Mouse (Mus musculus) midbrain, embryonic 13.5 days (tissue): ENCODE data around the gene Gstp3. TPM values are rescaled to one million over a fixed set of nuclear protein-coding genes. Genes with fewer than 3 reads are reported as not detected.

ENCODE experiments used
- ATAC-seq: fragments of 200-750 bp; cut with Nextera tagmentation; 2 replicates; pipeline ENCODE4 v1.8.0; 2017; ENCODE audit warnings: mild to moderate bottlenecking, moderate TSS enrichment, moderate library complexity
- H3K27ac ChIP-seq: fragments of 300-500 bp; sonication (generic); 2 replicates; pipeline ENCODE4 v1.5.1; 2015; ENCODE audit warnings: inconsistent platforms, mild to moderate bottlenecking, moderate library complexity
- H3K27me3 ChIP-seq: fragments of 300-500 bp; sonication (generic); 2 replicates; pipeline ENCODE4 v1.6.1; 2015; ENCODE audit warnings: mild to moderate bottlenecking, inconsistent platforms
- H3K36me3 ChIP-seq: fragments of 300-500 bp; sonication (generic); 2 replicates; pipeline ENCODE4 v1.6.1; 2015; ENCODE audit warnings: mild to moderate bottlenecking, inconsistent platforms
- H3K4me1 ChIP-seq: fragments of 300-500 bp; sonication (generic); replicated peaks from 2 replicates; pipeline ENCODE4 v1.6.1; 2015; ENCODE audit warnings: inconsistent platforms
- H3K4me2 ChIP-seq: fragments of 300-500 bp; sonication (generic); replicated peaks from 2 replicates; pipeline ENCODE4 v1.6.1; 2015; ENCODE audit warnings: moderate library complexity, mild to moderate bottlenecking, inconsistent platforms
- H3K4me3 ChIP-seq: fragments of 300-500 bp; sonication (generic); replicated peaks from 2 replicates; pipeline ENCODE4 v1.5.1; 2015; ENCODE audit warnings: mild to moderate bottlenecking, inconsistent platforms
- H3K9ac ChIP-seq: fragments of 300-500 bp; sonication (generic); replicated peaks from 2 replicates; pipeline ENCODE4 v1.6.1; 2015; ENCODE audit warnings: mild to moderate bottlenecking, inconsistent platforms
- H3K9me3 ChIP-seq: fragments of 300-500 bp; sonication (generic); 2 replicates; pipeline ENCODE4 v1.6.1; 2016; ENCODE audit warnings: mild to moderate bottlenecking, inconsistent platforms
- WGBS: fragments of 180-500 bp; shearing (Covaris S2); methylation state at CpG from one replicate; pipeline ENCODE4 v1.1.7; 2015; 5-methylcytosine and 5-hydroxymethylcytosine counted together
- polyA plus RNA-seq: library from polyadenylated mRNA; unstranded; fragments of >200 nt; fragmentation: Nextera tagmentation; extraction: Ambion mirVana; gene quantifications from 2 replicates; pipeline ENCODE4 v1.2.1, GENCODE M21; 2015

The Gstp3 gene
- polyA plus RNA-seq, 1 experiment from 2014 or later: not detected

- Histone ChIP-seq H3K27ac (no peak overlapping the region), H3K36me3 (no peaks in the 10 kb centered on the region), H3K4me3 (no peak overlapping the region), H3K4me2 (no peak overlapping the region), H3K27me3 (no peaks in the 10 kb centered on the region), H3K9ac (no peak overlapping the region), H3K9me3 (no peaks in the 10 kb centered on the region), H3K4me1 (peaks cover 7% of the 10 kb centered on the region; the same call in 1 of the 2 replicates)
- no peak for ATAC-seq
- 84% methylated on average over 7 of the region's 7 CpGs for WGBS
Measured at GRCm38 (mm10) chr19:4023185-4023584, 36.2 kb downstream of the Gstp3 start.

- Histone ChIP-seq H3K4me2 (no peak overlapping the region), H3K27ac (no peak overlapping the region), H3K9me3 (no peaks in the 10 kb centered on the region), H3K4me3 (no peak overlapping the region), H3K4me1 (peaks cover 7% of the 10 kb centered on the region; the same call in 1 of the 2 replicates), H3K27me3 (no peaks in the 10 kb centered on the region; the same call in 1 of the 2 replicates), H3K9ac (no peak overlapping the region), H3K36me3 (no peaks in the 10 kb centered on the region)
- ATAC-seq: peak; percentile 77
- 34% methylated on average over 18 of the region's 18 CpGs for WGBS
Measured at GRCm38 (mm10) chr19:4018743-4019583, 40.4 kb downstream of the Gstp3 start.

GRCm38 (mm10) chr19:4017921-4018587 is 41.3 kb downstream of the Gstp3 start:
- Histone ChIP-seq H3K4me2 (no peak overlapping the region), H3K27ac (no peak overlapping the region), H3K4me3 (no peak overlapping the region), H3K9me3 (no peaks in the 10 kb centered on the region), H3K27me3 (no peaks in the 10 kb centered on the region; the same call in 1 of the 2 replicates), H3K9ac (no peak overlapping the region), H3K36me3 (no peaks in the 10 kb centered on the region), H3K4me1 (peaks cover 8% of the 10 kb centered on the region; the same call in 1 of the 2 replicates)
- WGBS: 65% methylated on average over 10 of the region's 10 CpGs
- ATAC-seq: no peak

- peaks cover 23% of the 10 kb centered on the region for H3K4me1 ChIP-seq
- H3K4me3 ChIP-seq: no peak overlapping the region
- WGBS: 69% methylated on average over 5 of the region's 5 CpGs
- no peak overlapping the region for H3K9ac ChIP-seq
- no peak overlapping the region for H3K27ac ChIP-seq
- peaks cover 3% of the 10 kb centered on the region; the same call in 1 of the 2 replicates for H3K36me3 ChIP-seq
- H3K4me2 ChIP-seq: no peak overlapping the region
- no peak for ATAC-seq
- H3K27me3 ChIP-seq: no peaks in the 10 kb centered on the region; the same call in 1 of the 2 replicates
- H3K9me3 ChIP-seq: no peaks in the 10 kb centered on the region
Measured at GRCm38 (mm10) chr19:4015635-4016034, 43.7 kb downstream of the Gstp3 start.

GRCm38 (mm10) chr19:4014802-4015201 is 44.6 kb downstream of the Gstp3 start:
- Histone ChIP-seq H3K27me3 (no peaks in the 10 kb centered on the region; the same call in 1 of the 2 replicates), H3K36me3 (peaks cover 8% of the 10 kb centered on the region), H3K4me2 (no peak overlapping the region), H3K27ac (no peak overlapping the region), H3K9me3 (no peaks in the 10 kb centered on the region), H3K4me1 (peaks cover 23% of the 10 kb centered on the region), H3K4me3 (no peak overlapping the region), H3K9ac (no peak overlapping the region)
- ATAC-seq: no peak

- WGBS: 28% methylated on average over 9 of the region's 9 CpGs
- H3K4me1 ChIP-seq: peaks cover 16% of the 10 kb centered on the region
- no peaks in the 10 kb centered on the region for H3K9me3 ChIP-seq
- H3K27ac ChIP-seq: no peak overlapping the region
- no peak; the same call in 1 of the 2 replicates for ATAC-seq
- peak overlapping the region; percentile 45 for H3K4me2 ChIP-seq
- H3K4me3 ChIP-seq: peak overlapping the region; percentile 88
- peaks cover 26% of the 10 kb centered on the region for H3K36me3 ChIP-seq
- H3K9ac ChIP-seq: 0 out of 2 replicates have a peak overlapping the region, but pooled peaks have one; percentile 10
- H3K27me3 ChIP-seq: no peaks in the 10 kb centered on the region; the same call in 1 of the 2 replicates
Measured at GRCm38 (mm10) chr19:4013066-4013465, 46.3 kb downstream of the Gstp3 start.

- under 1% methylated on average over 45 of the region's 45 CpGs for WGBS
- peak within 1 kb of the TSS; percentile 88 for H3K4me3 ChIP-seq
- H3K27me3 ChIP-seq: no peaks in the 10 kb centered on the region; the same call in 1 of the 2 replicates
- peaks cover 31% of the 10 kb centered on the region for H3K36me3 ChIP-seq
- peaks cover 16% of the 10 kb centered on the region for H3K4me1 ChIP-seq
- peak within 1 kb of the TSS; percentile 53 for H3K27ac ChIP-seq
- peak within 1 kb of the TSS; percentile 79 for H3K9ac ChIP-seq
- no peaks in the 10 kb centered on the region for H3K9me3 ChIP-seq
- ATAC-seq: peak; percentile 100
- peak within 1 kb of the TSS; percentile 73 for H3K4me2 ChIP-seq
Measured at GRCm38 (mm10) chr19:4012432-4013022, 46.8 kb downstream of the Gstp3 start, which contains the start of gene Ndufv1. Ndufv1 (minus strand) TSS chr19:4012806.

GRCm38 (mm10) chr19:4011086-4011485 is 48.3 kb downstream of the Gstp3 start:
- H3K4me2 ChIP-seq: peak overlapping the region; percentile 73; the same call in 1 of the 2 replicates
- no peak for ATAC-seq
- H3K27ac ChIP-seq: no peak overlapping the region
- H3K36me3 ChIP-seq: peaks cover 46% of the 10 kb centered on the region
- no peaks in the 10 kb centered on the region for H3K9me3 ChIP-seq
- H3K27me3 ChIP-seq: no peaks in the 10 kb centered on the region
- WGBS: 90% methylated on average over 5 of the region's 5 CpGs
- no peak overlapping the region for H3K4me3 ChIP-seq
- H3K4me1 ChIP-seq: peaks cover 16% of the 10 kb centered on the region
- H3K9ac ChIP-seq: no peak overlapping the region

Other genes with a start within 250 kb of the Gstp3 start
- 49.5 and 58.0 TPM in 2 replicates for gene Chka, start 207.8 kb downstream of the Gstp3 start, polyA plus RNA-seq
- gene Tcirg1, start 152.4 kb downstream of the Gstp3 start, polyA plus RNA-seq: 7.4 and 10.9 TPM in 2 replicates
- gene Ndufs8, start 146.8 kb downstream of the Gstp3 start, polyA plus RNA-seq: 232 TPM in 2 replicates
- gene Aldh3b1, start 129.8 kb downstream of the Gstp3 start, polyA plus RNA-seq: 0.80 and 1.1 TPM in 2 replicates
- gene Unc93b1, start 124.4 kb downstream of the Gstp3 start, polyA plus RNA-seq: 5.6 and 8.1 TPM in 2 replicates
- not detected in 2 replicates for gene Aldh3b3, start 100.9 kb downstream of the Gstp3 start, polyA plus RNA-seq
- gene Aldh3b2, start 87.2 kb downstream of the Gstp3 start, polyA plus RNA-seq: 0.09 and 0.18 TPM in 2 replicates
- 1.2 and 1.5 TPM in 2 replicates for gene Acy3, start 73.0 kb downstream of the Gstp3 start, polyA plus RNA-seq
- not detected in 2 replicates for gene Tbx10, start 66.8 kb downstream of the Gstp3 start, polyA plus RNA-seq
- 25.2 and 26.4 TPM in 2 replicates for gene Nudt8, start 59.0 kb downstream of the Gstp3 start, polyA plus RNA-seq
- gene Gm49405, start 58.9 kb downstream of the Gstp3 start, polyA plus RNA-seq: 4.9 and 5.5 TPM in 2 replicates
- gene Doc2g, start 56.3 kb downstream of the Gstp3 start, polyA plus RNA-seq: 5.1 and 7.8 TPM in 2 replicates
- 203 and 210 TPM in 2 replicates for gene Ndufv1, start 46.8 kb downstream of the Gstp3 start, polyA plus RNA-seq
- 372 and 375 TPM in 2 replicates for gene Gstp1, start 21.6 kb downstream of the Gstp3 start, polyA plus RNA-seq
- gene Gstp2, start 13.5 kb downstream of the Gstp3 start, polyA plus RNA-seq: 1.3 and 3.9 TPM in 2 replicates
- gene Cabp2, start 22.0 kb upstream of the Gstp3 start, polyA plus RNA-seq: not detected in 2 replicates
- gene Cdk2ap2, start 37.6 kb upstream of the Gstp3 start, polyA plus RNA-seq: 78.7 and 82.1 TPM in 2 replicates
- gene Pitpnm1, start 40.4 kb upstream of the Gstp3 start, polyA plus RNA-seq: 45.0 and 45.9 TPM in 2 replicates
- gene Aip, start 66.3 kb upstream of the Gstp3 start, polyA plus RNA-seq: 79.8 and 80.9 TPM in 2 replicates
- gene Gpr152, start 80.2 kb upstream of the Gstp3 start, polyA plus RNA-seq: 0.05 and 0.08 TPM in 2 replicates
- gene Cabp4, start 84.5 kb upstream of the Gstp3 start, polyA plus RNA-seq: 0.19 and 0.34 TPM in 2 replicates
- gene Coro1b, start 89.0 kb upstream of the Gstp3 start, polyA plus RNA-seq: 121 and 127 TPM in 2 replicates
- 0.24 and 0.50 TPM in 2 replicates for gene Ptprcap, start 94.0 kb upstream of the Gstp3 start, polyA plus RNA-seq
- gene Rps6kb2, start 103.8 kb upstream of the Gstp3 start, polyA plus RNA-seq: 60.5 and 62.9 TPM in 2 replicates
- 4.2 and 4.8 TPM in 2 replicates for gene Carns1, start 115.9 kb upstream of the Gstp3 start, polyA plus RNA-seq
- 0.78 and 0.93 TPM in 2 replicates for gene Tbc1d10c, start 131.7 kb upstream of the Gstp3 start, polyA plus RNA-seq
- gene Ppp1ca, start 132.5 kb upstream of the Gstp3 start, polyA plus RNA-seq: 636 and 651 TPM in 2 replicates
- 24.9 and 26.3 TPM in 2 replicates for gene Rad9a, start 142.1 kb upstream of the Gstp3 start, polyA plus RNA-seq
- gene Clcf1, start 154.7 kb upstream of the Gstp3 start, polyA plus RNA-seq: 0.64 and 0.70 TPM in 2 replicates
- not detected in 2 replicates for gene AC109138.7, start 154.8 kb upstream of the Gstp3 start, polyA plus RNA-seq
- gene Pold4, start 172.3 kb upstream of the Gstp3 start, polyA plus RNA-seq: 14.5 and 15.3 TPM in 2 replicates
- 6.0 and 8.7 TPM in 2 replicates for gene Ssh3, start 209.6 kb upstream of the Gstp3 start, polyA plus RNA-seq
- 23.4 and 27.8 TPM in 2 replicates for gene Ankrd13d, start 223.6 kb upstream of the Gstp3 start, polyA plus RNA-seq
- 18.0 and 20.9 TPM in 2 replicates for gene Grk2, start 246.7 kb upstream of the Gstp3 start, polyA plus RNA-seq